ENCODE assay signal across 29 mouse cellular contexts in genomic region chr19:47031770-47032169, GRCm38 (mm10). TPM values are rescaled to one million over a fixed set of nuclear protein-coding genes. Genes with fewer than 3 reads are reported as not detected.
"Had no signal": no experiment of that assay in that cellular context is flagged by ENCODE, and none has a peak within 500 bp of the region (broad histone marks: within the 10 kb centered on the region; RNA-seq: fewer than 3 reads in every experiment).

No protein-coding gene starts in this region.

- H3K9me3 ChIP-seq: heart, embryonic 10.5 days; heart, embryonic 12.5 days; hindbrain, embryonic 10.5 days; hindbrain, embryonic 12.5 days; intestine, embryonic 15.5 days; limb, embryonic 10.5 days; limb, embryonic 12.5 days; liver, embryonic 13.5 days; liver, embryonic 15.5 days had no signal

- H3K4me3 ChIP-seq: gastrocnemius, adult 2 months; heart, embryonic 10.5 days; heart, embryonic 12.5 days; hindbrain, embryonic 10.5 days; hindbrain, embryonic 12.5 days; intestine, embryonic 15.5 days; left cerebral cortex, adult 2 months; limb, embryonic 10.5 days; limb, embryonic 12.5 days; liver, embryonic 13.5 days; liver, embryonic 15.5 days had no signal

- H3K27me3 ChIP-seq: heart, embryonic 12.5 days; hindbrain, embryonic 12.5 days; intestine, embryonic 15.5 days; limb, embryonic 12.5 days; liver, embryonic 13.5 days; liver, embryonic 15.5 days had no signal

- H3K4me1 ChIP-seq: heart, embryonic 10.5 days; heart, embryonic 12.5 days; hindbrain, embryonic 12.5 days; intestine, embryonic 15.5 days; limb, embryonic 10.5 days; limb, embryonic 12.5 days; liver, embryonic 13.5 days; liver, embryonic 15.5 days had no signal

- H3K27ac ChIP-seq: gastrocnemius, adult 2 months; heart, embryonic 10.5 days; hindbrain, embryonic 10.5 days; hindbrain, embryonic 12.5 days; hindbrain, embryonic 14.5 days; intestine, embryonic 15.5 days; left cerebral cortex, adult 2 months; limb, embryonic 10.5 days; limb, embryonic 12.5 days; liver, embryonic 13.5 days; liver, embryonic 15.5 days had no signal

- DNase-seq: gastrocnemius, adult 2 months; gastrocnemius, postnatal 10 days; gastrocnemius, postnatal 25 days; heart, adult 18-20 months; heart, postnatal 10 days; heart, postnatal 4 days; kidney, adult 18-20 months; kidney, adult 8-10 months; kidney, postnatal 10 days; kidney, postnatal 25 days; kidney, postnatal 4 days; liver; liver, embryonic 13.5 days had no signal

- H3K4me2 ChIP-seq: heart, embryonic 12.5 days; hindbrain, embryonic 12.5 days; hindbrain, embryonic 14.5 days; intestine, embryonic 15.5 days; limb, embryonic 12.5 days; liver, embryonic 11.5 days; liver, embryonic 13.5 days; liver, embryonic 15.5 days had no signal

- ATAC-seq: hindbrain, embryonic 16.5 days; inflammation-experienced regulatory T-cells, adult 6 months; intestine, embryonic 15.5 days; intestine, postnatal 0 days had no signal

- H3K9ac ChIP-seq: heart, embryonic 12.5 days; hindbrain, embryonic 12.5 days; hindbrain, embryonic 14.5 days; intestine, embryonic 15.5 days; limb, embryonic 12.5 days; liver, embryonic 13.5 days; liver, embryonic 15.5 days had no signal

RNA-seq across cellular contexts. Expression of gene Ina, which starts 17.3 kb away (rescaled TPM):
- total RNA-seq: gastrocnemius, adult 2 months; gastrocnemius, postnatal 25 days; granulocyte monocyte progenitor cell, adult 5-6 weeks; heart, adult 18-20 months; heart, postnatal 10 days; heart, postnatal 25 days had no signal
- polyA plus RNA-seq: inflammation-experienced regulatory T-cells, adult 6 months had no signal
